Mouse (Mus musculus) hindbrain, embryonic 10.5 days (tissue): ENCODE measurements around the gene Itfg1. TPM values are rescaled to one million over a fixed set of nuclear protein-coding genes. Genes with fewer than 3 reads are reported as not detected.
"Not testable (repeated sequence)": the region's sequence is repeated elsewhere in the genome, so short reads cannot be mapped to it uniquely, and the experiment has no call there.

Experiments
- DNase-seq: peaks from one replicate; pipeline ENCODE4 v3.0.0-alpha.2; 2017; ENCODE audit warnings: low spot score
- H3K27ac ChIP-seq: fragments of 300-500 bp; sonication (generic); 2 replicates; pipeline ENCODE4 v1.5.1; 2016; ENCODE audit warnings: mild to moderate bottlenecking, moderate library complexity
- H3K27me3 ChIP-seq: fragments of 300-500 bp; sonication (generic); 2 replicates; pipeline ENCODE4 v1.6.1; 2016; ENCODE audit warnings: mild to moderate bottlenecking; ENCODE audit not compliant: poor library complexity, insufficient read depth, severe bottlenecking
- H3K36me3 ChIP-seq: fragments of 300-500 bp; sonication (generic); 2 replicates; pipeline ENCODE4 v1.6.1; 2016; ENCODE audit warnings: mild to moderate bottlenecking, moderate library complexity
- H3K4me1 ChIP-seq: fragments of 300-500 bp; sonication (generic); replicated peaks from 2 replicates; pipeline ENCODE4 v1.6.1; 2016; ENCODE audit warnings: mild to moderate bottlenecking
- H3K4me3 ChIP-seq: fragments of 300-500 bp; sonication (generic); 2 replicates; pipeline ENCODE4 v1.5.1; 2016; ENCODE audit warnings: mild to moderate bottlenecking, moderate library complexity
- H3K9me3 ChIP-seq: fragments of 300-500 bp; sonication (generic); 2 replicates; pipeline ENCODE4 v1.6.1; 2016; ENCODE audit warnings: mild to moderate bottlenecking, moderate library complexity
- WGBS: fragments of 180-500 bp; shearing (Covaris S2); methylation state at CpG from one replicate; pipeline ENCODE4 v1.1.7; 2016; 5-methylcytosine and 5-hydroxymethylcytosine counted together
- polyA plus RNA-seq: library from polyadenylated mRNA; unstranded; fragments of >200 nt; fragmentation: Nextera tagmentation; extraction: Ambion mirVana; gene quantifications from 2 replicates; pipeline ENCODE4 v1.2.1, GENCODE M21; 2016

Itfg1 gene
- polyA plus RNA-seq, 1 experiment from 2014 or later: 73.8 TPM

DNA sequence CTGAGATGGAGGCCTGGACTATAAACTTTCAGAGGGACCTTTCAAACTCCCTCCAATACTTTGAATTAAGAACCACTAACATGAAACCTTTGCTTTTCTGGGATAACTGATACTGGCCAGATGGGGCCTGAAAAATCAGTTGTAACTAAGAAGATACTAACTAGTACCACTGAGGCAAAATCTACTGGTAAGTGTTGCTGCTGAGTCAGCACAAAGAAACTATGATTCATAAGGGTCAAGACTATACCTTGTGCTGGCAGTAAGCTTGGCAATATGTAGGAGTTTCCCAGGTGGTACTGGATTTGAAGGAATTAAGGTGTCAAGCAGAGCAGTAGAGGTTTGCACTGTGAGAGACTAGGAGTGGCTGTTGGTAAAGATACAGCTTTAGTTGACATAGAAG, 27.1 kb downstream of the Itfg1 start:
- Histone ChIP-seq H3K4me1 (no peaks in the 10 kb centered on the region), H3K4me3 (no peak overlapping the region), H3K27ac (no peak overlapping the region), H3K27me3 (no peaks in the 10 kb centered on the region), H3K36me3 (peaks cover 29% of the 10 kb centered on the region), H3K9me3 (no peaks in the 10 kb centered on the region)
- no peak for DNase-seq

DNA sequence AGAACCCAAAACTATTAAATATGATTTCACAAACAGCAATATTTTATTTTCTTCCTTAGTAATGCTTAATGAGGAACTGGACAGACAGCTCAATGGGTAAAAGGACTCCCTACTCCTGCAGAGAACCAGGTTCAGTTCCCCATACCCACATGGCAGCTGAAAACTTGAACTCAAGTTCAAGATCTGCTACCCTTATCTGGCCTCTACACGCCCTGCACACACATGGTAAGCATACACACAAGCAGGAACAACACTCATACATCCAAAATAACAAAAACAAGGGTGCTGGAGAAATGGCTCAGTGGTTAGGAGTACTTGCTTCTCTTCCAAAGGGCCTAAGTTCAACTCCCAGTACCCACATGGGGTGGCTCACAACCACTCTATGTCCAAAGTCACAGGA, 39.3 kb downstream of the Itfg1 start:
- no peak overlapping the region for H3K27ac ChIP-seq
- no peaks in the 10 kb centered on the region for H3K9me3 ChIP-seq
- H3K4me3 ChIP-seq: no peak overlapping the region
- 90% methylated on average over 1 of the region's 1 CpGs for WGBS
- no peak for DNase-seq
- H3K4me1 ChIP-seq: no peaks in the 10 kb centered on the region
- H3K36me3 ChIP-seq: peaks cover 23% of the 10 kb centered on the region
- no peaks in the 10 kb centered on the region for H3K27me3 ChIP-seq

GRCm38 (mm10) chr8:85800164-85800563, 40.6 kb downstream of the Itfg1 start:
- Histone ChIP-seq H3K9me3 (no peaks in the 10 kb centered on the region), H3K36me3 (peaks cover 19% of the 10 kb centered on the region), H3K27ac (no peak overlapping the region), H3K4me1 (no peaks in the 10 kb centered on the region), H3K27me3 (no peaks in the 10 kb centered on the region), H3K4me3 (no peak overlapping the region)
- WGBS: 92% methylated on average over 1 of the region's 1 CpGs
- DNase-seq: no peak

DNA sequence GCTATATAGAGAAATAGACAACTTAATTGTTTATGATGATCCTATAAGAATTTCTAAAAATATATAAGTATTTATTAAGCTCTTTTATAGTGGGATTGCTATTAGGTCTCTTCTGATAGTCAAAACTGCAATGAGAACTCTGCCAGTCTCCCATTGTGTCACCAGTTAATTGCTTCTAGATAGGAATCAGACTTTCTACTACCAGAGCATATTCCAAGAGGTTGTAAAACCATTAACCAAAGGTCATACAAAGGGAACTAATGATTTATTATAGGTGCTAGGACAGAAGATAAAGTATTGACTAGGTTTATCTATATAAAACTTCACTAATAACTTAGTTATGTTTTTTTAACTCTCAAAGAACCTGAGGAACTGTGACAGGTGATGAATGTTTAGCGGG, 44.3 kb downstream of the Itfg1 start:
- DNase-seq, H3K27me3 ChIP-seq, H3K4me1 ChIP-seq, H3K9me3 ChIP-seq, H3K27ac ChIP-seq, H3K4me3 ChIP-seq: not testable (repeated sequence)
- WGBS: 97% methylated on average over 1 of the region's 1 CpGs
- H3K36me3 ChIP-seq: peaks cover 28% of the 10 kb centered on the region

DNA sequence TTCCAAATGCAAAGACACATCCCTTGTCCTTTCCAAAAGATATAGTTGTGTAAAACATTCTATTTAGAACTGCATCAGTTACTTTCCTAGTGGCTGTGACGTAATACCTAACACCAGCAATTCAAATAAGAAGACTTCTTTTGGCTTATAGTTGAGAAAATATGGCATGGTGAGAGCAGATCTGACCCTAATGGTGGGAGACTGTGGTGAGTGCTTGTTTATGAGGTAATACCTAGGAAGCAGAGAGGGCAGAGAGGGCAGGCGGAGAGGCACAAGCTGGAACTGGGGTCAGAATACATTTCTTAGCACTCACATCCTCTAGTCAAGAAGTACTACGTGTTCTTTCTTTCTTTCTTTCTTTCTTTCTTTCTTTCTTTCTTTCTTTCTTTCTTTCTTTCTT, 52.4 kb downstream of the Itfg1 start:
- Histone ChIP-seq H3K4me1 (no peaks in the 10 kb centered on the region), H3K27ac (no peak overlapping the region), H3K36me3 (peaks cover 7% of the 10 kb centered on the region), H3K27me3 (no peaks in the 10 kb centered on the region), H3K9me3 (no peaks in the 10 kb centered on the region), H3K4me3 (no peak overlapping the region)
- WGBS: 94% methylated on average over 3 of the region's 3 CpGs
- no peak for DNase-seq

DNA sequence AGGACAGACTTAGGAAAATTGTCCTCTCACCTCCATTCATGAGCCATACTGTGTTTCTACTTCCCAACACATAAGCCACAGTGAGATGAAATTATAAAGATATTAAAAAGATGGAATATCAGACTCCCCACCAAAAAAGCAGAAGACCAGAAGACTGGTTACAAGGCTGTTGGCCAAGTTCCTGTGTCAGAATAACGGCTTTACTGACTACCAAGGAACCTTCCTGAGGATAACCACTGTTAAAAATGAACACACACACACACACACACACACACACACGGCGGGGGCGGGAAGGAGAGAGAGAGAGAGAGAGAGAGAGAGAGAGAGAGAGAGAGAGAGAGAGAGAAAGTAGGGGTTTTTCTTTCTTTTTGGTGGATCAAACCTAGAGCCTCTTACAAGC, 52.8 kb downstream of the Itfg1 start:
- H3K9me3 ChIP-seq: no peaks in the 10 kb centered on the region
- no peaks in the 10 kb centered on the region for H3K4me1 ChIP-seq
- H3K27me3 ChIP-seq: no peaks in the 10 kb centered on the region
- DNase-seq: no peak
- H3K36me3 ChIP-seq: peaks cover 2% of the 10 kb centered on the region
- WGBS: 98% methylated on average over 3 of the region's 4 CpGs
- H3K4me3 ChIP-seq: no peak overlapping the region
- no peak overlapping the region for H3K27ac ChIP-seq

DNA sequence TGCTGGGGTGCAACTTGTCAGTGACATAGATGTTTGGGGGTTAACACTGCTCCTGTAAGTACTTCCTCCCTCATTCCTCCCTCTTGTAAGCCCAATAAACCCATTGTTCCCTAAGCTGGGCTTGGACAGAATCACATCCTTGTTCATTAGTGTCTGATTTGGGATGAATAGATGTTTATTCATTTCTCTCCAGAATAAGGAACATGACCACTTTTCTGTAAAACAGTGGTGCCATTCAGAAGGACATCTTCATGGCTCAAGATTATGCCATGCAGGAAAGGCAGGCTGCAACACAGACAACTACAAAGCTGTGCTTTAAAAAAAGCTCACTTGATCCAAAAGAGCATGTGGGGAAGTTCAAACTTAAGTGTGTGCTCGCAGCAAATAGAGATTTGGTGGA, 55.2 kb downstream of the Itfg1 start:
- no peaks in the 10 kb centered on the region for H3K4me1 ChIP-seq
- H3K27ac ChIP-seq: no peak overlapping the region
- no peaks in the 10 kb centered on the region for H3K27me3 ChIP-seq
- no peak for DNase-seq
- 82% methylated on average over 1 of the region's 1 CpGs for WGBS
- H3K4me3 ChIP-seq: no peak overlapping the region
- H3K36me3 ChIP-seq: peaks cover 4% of the 10 kb centered on the region; the same call in 1 of the 2 replicates
- no peaks in the 10 kb centered on the region for H3K9me3 ChIP-seq

DNA sequence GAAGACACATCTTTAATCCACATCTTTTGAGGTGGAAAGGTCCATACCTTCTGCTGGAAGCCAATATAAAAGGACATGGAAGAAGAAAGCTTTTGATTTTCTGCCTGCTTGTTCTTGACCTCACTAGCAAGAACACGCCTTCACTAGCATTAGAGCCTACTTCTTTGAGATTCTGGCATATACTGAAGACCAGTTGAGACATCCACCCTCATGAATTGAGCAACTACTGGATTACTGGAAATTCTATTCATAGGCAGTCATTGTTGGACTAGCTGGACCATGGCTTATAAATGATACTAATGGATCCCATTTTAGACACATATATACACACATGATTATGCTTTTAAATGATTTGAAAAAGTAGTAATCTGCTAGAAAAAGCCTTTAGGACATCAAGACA, 56.9 kb downstream of the Itfg1 start:
- DNase-seq: no peak
- H3K4me1 ChIP-seq: no peaks in the 10 kb centered on the region
- peaks cover 4% of the 10 kb centered on the region; the same call in 1 of the 2 replicates for H3K36me3 ChIP-seq
- 96% methylated on average over 1 of the region's 1 CpGs for WGBS
- H3K27ac ChIP-seq: no peak overlapping the region
- no peaks in the 10 kb centered on the region for H3K9me3 ChIP-seq
- no peak overlapping the region for H3K4me3 ChIP-seq
- no peaks in the 10 kb centered on the region for H3K27me3 ChIP-seq

DNA sequence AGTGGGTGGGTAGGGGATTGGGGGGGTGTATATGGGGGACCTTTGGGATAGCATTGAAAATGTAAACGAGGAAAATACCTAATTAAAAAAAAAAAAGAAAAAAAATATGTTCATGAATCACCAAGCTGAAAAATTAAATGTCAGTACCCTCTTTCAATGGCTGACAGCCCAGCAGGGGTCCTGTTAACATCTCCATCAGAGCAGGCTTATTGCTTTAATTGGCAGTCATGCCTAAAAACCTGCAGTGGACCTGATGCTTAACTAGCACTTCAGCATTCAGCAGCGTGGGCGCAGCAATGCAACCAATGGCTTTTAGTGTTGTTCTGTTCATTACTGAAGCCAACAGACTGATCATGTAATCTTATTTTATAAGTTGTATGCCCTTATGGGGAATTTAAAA, 60.6 kb downstream of the Itfg1 start:
- H3K36me3 ChIP-seq: peaks cover 17% of the 10 kb centered on the region; the same call in 1 of the 2 replicates
- 81% methylated on average over 3 of the region's 3 CpGs for WGBS
- H3K27ac ChIP-seq: no peak overlapping the region
- DNase-seq: no peak
- no peaks in the 10 kb centered on the region for H3K27me3 ChIP-seq
- no peaks in the 10 kb centered on the region for H3K9me3 ChIP-seq
- no peaks in the 10 kb centered on the region for H3K4me1 ChIP-seq
- H3K4me3 ChIP-seq: no peak overlapping the region

DNA sequence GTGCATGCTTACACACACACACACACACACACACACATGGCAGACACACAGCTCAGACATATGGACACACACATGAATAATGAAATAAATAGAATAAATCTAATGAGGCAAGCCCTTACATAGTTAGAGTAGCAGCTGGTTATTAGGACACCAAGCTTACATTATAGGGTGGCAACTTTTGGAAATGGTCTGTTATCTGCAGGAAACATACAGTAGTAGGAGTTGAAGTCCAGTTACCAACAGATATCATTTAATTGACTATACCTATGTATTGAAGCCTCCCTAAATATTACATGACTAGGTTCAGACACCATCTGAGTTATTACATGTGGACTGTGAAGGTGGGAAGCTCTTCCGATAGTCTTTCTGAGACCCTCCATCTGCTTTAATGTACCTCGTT, 95.7 kb downstream of the Itfg1 start:
- no peak for DNase-seq
- peaks cover 14% of the 10 kb centered on the region for H3K36me3 ChIP-seq
- no peaks in the 10 kb centered on the region for H3K27me3 ChIP-seq
- H3K27ac ChIP-seq: no peak overlapping the region
- H3K9me3 ChIP-seq: no peaks in the 10 kb centered on the region
- 93% methylated on average over 2 of the region's 2 CpGs for WGBS
- H3K4me3 ChIP-seq: no peak overlapping the region
- no peaks in the 10 kb centered on the region for H3K4me1 ChIP-seq

GRCm38 (mm10) chr8:85730545-85730944, 110.2 kb downstream of the Itfg1 start:
- Histone ChIP-seq H3K9me3 (no peaks in the 10 kb centered on the region), H3K27ac (no peak overlapping the region), H3K4me3 (no peak overlapping the region), H3K27me3 (no peaks in the 10 kb centered on the region), H3K4me1 (no peaks in the 10 kb centered on the region), H3K36me3 (peaks cover 37% of the 10 kb centered on the region)
- no peak for DNase-seq
- WGBS: 91% methylated on average over 3 of the region's 3 CpGs

GRCm38 (mm10) chr8:85717271-85717670, 123.5 kb downstream of the Itfg1 start:
- H3K4me3 ChIP-seq: no peak overlapping the region
- 92% methylated on average over 5 of the region's 5 CpGs for WGBS
- H3K36me3 ChIP-seq: peaks cover 22% of the 10 kb centered on the region
- no peaks in the 10 kb centered on the region for H3K9me3 ChIP-seq
- no peak overlapping the region for H3K27ac ChIP-seq
- no peaks in the 10 kb centered on the region for H3K4me1 ChIP-seq
- DNase-seq: no peak
- H3K27me3 ChIP-seq: no peaks in the 10 kb centered on the region

GRCm38 (mm10) chr8:85716696-85717095, 124.0 kb downstream of the Itfg1 start:
- no peak overlapping the region for H3K27ac ChIP-seq
- no peaks in the 10 kb centered on the region for H3K4me1 ChIP-seq
- no peak overlapping the region for H3K4me3 ChIP-seq
- no peaks in the 10 kb centered on the region for H3K9me3 ChIP-seq
- 91% methylated on average over 4 of the region's 4 CpGs for WGBS
- H3K36me3 ChIP-seq: peaks cover 19% of the 10 kb centered on the region
- no peaks in the 10 kb centered on the region for H3K27me3 ChIP-seq
- no peak for DNase-seq

GRCm38 (mm10) chr8:85706988-85707387, 133.7 kb downstream of the Itfg1 start:
- H3K36me3 ChIP-seq: no peaks in the 10 kb centered on the region
- no peak overlapping the region for H3K4me3 ChIP-seq
- 81% methylated on average over 2 of the region's 2 CpGs for WGBS
- H3K4me1 ChIP-seq: no peaks in the 10 kb centered on the region
- DNase-seq: no peak
- peaks cover 17% of the 10 kb centered on the region for H3K27me3 ChIP-seq
- no peak overlapping the region for H3K27ac ChIP-seq
- H3K9me3 ChIP-seq: no peaks in the 10 kb centered on the region
